Mouse (Mus musculus): ENCODE measurements around the gene Vmn1r54. TPM values are rescaled to one million over a fixed set of nuclear protein-coding genes. Genes with fewer than 3 reads are reported as not detected.

The Vmn1r54 gene
- total and polyA plus RNA-seq, 3 experiments: not detected

GRCm38 (mm10) chr6:90317510-90318258 lies 71.6 kb downstream of the Vmn1r54 start:
- H3K4me1 ChIP-seq (ENCODE audit: control insufficient read depth, insufficient read depth, low read length): no peaks in the 10 kb centered on the region
- TF ChIP-seq EP300 (IDR thresholded peaks at IDR 0.05; ENCODE audit: insufficient read depth, low read depth, low read length) (no peak), POLR2A (IDR thresholded peaks at IDR 0.05; ENCODE audit: insufficient read depth, low read depth, low read length) (no peak), CTCF (IDR thresholded peaks at IDR 0.05) (no peak)
- H3K79me2 ChIP-seq (replicated peaks; ENCODE audit: control insufficient read depth, insufficient read depth, low read length): no peaks in the 10 kb centered on the region
- H3K4me3 ChIP-seq: no peak overlapping the region
- WGBS: 70% methylated on average over 2 of the region's 2 CpGs
- no peaks in the 10 kb centered on the region for H3K27me3 ChIP-seq (ENCODE audit: control insufficient read depth, insufficient read depth, low read length)
- no peak for DNase-seq
- no peak overlapping the region for H3K27ac ChIP-seq
- no peaks in the 10 kb centered on the region for H3K36me3 ChIP-seq (ENCODE audit: control insufficient read depth, insufficient read depth, low read length)
- intact Hi-C loops (cut with DNase I): no loop called here
- H3K9ac ChIP-seq (ENCODE audit: low read depth, low read length): no peak overlapping the region

DNA sequence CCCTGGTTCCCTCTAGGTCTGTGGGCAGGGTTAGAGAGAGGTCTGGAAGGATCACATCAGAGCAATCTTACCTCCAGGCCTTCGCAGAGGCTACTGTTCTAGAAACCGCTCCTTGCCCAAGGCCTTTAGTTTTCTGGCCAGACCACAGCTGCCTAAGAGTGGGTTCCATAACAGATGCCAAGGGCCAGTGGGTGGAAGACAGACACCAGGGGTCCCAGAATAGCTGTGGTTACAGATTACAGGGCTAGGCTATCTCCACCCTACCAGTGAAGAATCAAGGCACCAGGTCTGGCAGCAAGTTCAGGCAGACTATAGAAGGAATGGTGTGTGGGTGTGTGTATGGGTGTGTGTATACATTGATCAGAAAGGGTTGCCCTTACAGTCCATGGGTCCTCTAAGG lies 72.9 kb downstream of the Vmn1r54 start:
- 86% methylated on average over 2 of the region's 2 CpGs for WGBS
- no peaks in the 10 kb centered on the region for H3K27me3 ChIP-seq (ENCODE audit: control insufficient read depth, insufficient read depth, low read length)
- no peaks in the 10 kb centered on the region for H3K4me1 ChIP-seq (ENCODE audit: control insufficient read depth, insufficient read depth, low read length)
- TF ChIP-seq POLR2A (IDR thresholded peaks at IDR 0.05; ENCODE audit: insufficient read depth, low read depth, low read length) (no peak), EP300 (IDR thresholded peaks at IDR 0.05; ENCODE audit: insufficient read depth, low read depth, low read length) (no peak), CTCF (IDR thresholded peaks at IDR 0.05) (no peak)
- H3K9ac ChIP-seq (ENCODE audit: low read depth, low read length): no peak overlapping the region
- H3K27ac ChIP-seq: no peak overlapping the region
- no peak overlapping the region for H3K4me3 ChIP-seq
- no peak for DNase-seq
- intact Hi-C loops (cut with DNase I): no loop called here
- no peaks in the 10 kb centered on the region for H3K36me3 ChIP-seq (ENCODE audit: control insufficient read depth, insufficient read depth, low read length)
- no peaks in the 10 kb centered on the region for H3K79me2 ChIP-seq (replicated peaks; ENCODE audit: control insufficient read depth, insufficient read depth, low read length)

DNA sequence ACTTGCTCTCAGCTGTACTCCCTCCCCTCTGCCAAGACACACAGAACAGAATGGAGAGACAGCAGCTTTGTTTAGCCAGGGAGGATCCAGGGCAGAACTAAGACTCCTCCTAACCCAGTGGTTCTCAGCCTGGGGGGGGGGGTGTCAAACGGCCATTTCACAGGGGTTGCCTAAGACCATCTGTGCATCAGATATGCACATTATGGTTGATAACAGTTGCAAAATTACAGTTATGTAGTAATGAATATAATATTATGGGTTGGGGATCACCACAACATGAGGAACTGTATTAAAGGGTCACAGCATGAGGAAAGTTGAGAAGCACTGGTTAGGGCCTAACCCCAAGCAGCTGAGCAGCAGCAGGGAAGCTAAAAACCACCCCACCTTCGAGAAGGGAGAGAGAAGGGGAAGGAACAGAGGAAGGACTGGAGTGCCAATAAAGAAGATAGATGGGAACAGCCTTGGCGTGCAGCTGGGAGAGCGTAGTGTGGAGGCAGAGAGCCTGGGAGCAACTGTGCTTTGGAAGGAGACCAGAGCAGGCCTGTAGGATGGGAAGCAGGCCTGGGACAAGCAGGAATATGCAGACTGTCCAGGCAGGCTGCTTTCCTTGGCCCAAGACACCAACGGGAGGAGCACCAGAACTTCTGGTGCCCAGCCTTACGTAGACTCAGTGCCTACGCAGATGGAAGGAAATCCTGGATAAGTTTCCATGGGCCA lies 73.5 kb downstream of the Vmn1r54 start:
- no peak overlapping the region for H3K4me3 ChIP-seq
- H3K4me1 ChIP-seq (ENCODE audit: control insufficient read depth, insufficient read depth, low read length): no peaks in the 10 kb centered on the region
- no peak overlapping the region for H3K27ac ChIP-seq
- no peaks in the 10 kb centered on the region for H3K79me2 ChIP-seq (replicated peaks; ENCODE audit: control insufficient read depth, insufficient read depth, low read length)
- TF ChIP-seq EP300 (IDR thresholded peaks at IDR 0.05; ENCODE audit: insufficient read depth, low read depth, low read length): no peak
- TF ChIP-seq CTCF (IDR thresholded peaks at IDR 0.05): no peak
- no peak for TF ChIP-seq POLR2A (IDR thresholded peaks at IDR 0.05; ENCODE audit: insufficient read depth, low read depth, low read length)
- intact Hi-C loops (cut with DNase I): loop anchor here (10.0 kb wide), 1 partner anchor 635 kb away; no protein-coding TSS in a partner anchor
- peak; percentile 35 to 37 for DNase-seq
- H3K27me3 ChIP-seq (ENCODE audit: control insufficient read depth, insufficient read depth, low read length): no peaks in the 10 kb centered on the region
- H3K9ac ChIP-seq (ENCODE audit: low read depth, low read length): no peak overlapping the region
- 59% methylated on average over 7 of the region's 7 CpGs for WGBS
- no peaks in the 10 kb centered on the region for H3K36me3 ChIP-seq (ENCODE audit: control insufficient read depth, insufficient read depth, low read length)

DNA sequence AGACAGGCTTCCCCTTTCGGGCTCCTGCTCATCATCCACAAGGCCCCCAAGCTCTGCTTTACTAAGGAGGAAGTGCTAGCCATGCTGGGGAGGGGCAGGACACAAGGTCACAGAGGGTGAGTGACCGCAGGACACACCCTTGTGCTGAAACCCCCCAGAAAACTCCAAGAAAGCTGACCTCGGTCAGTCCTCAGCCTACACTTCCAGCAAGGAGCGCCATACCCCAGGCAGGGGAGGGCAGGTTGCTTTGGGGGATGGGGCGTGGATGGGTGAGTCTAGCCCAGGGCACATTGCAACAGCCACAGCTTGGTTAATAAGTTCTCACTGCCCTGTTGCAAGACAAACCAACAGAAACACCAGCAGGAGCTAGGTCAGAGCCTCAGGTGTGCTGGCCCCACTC lies 74.3 kb downstream of the Vmn1r54 start:
- H3K79me2 ChIP-seq (replicated peaks; ENCODE audit: control insufficient read depth, insufficient read depth, low read length): no peaks in the 10 kb centered on the region
- no peaks in the 10 kb centered on the region for H3K4me1 ChIP-seq (ENCODE audit: control insufficient read depth, insufficient read depth, low read length)
- no peak overlapping the region for H3K27ac ChIP-seq
- no peaks in the 10 kb centered on the region for H3K36me3 ChIP-seq (ENCODE audit: control insufficient read depth, insufficient read depth, low read length)
- no peaks in the 10 kb centered on the region for H3K27me3 ChIP-seq (ENCODE audit: control insufficient read depth, insufficient read depth, low read length)
- intact Hi-C loops (cut with DNase I): loop anchor here (10.0 kb wide), 1 partner anchor 636 kb away; no protein-coding TSS in a partner anchor
- H3K9ac ChIP-seq (ENCODE audit: low read depth, low read length): no peak overlapping the region
- DNase-seq: no peak
- TF ChIP-seq CTCF (IDR thresholded peaks at IDR 0.05): no peak
- WGBS: 83% methylated on average over 5 of the region's 5 CpGs
- no peak overlapping the region for H3K4me3 ChIP-seq

Other genes starting within 250 kb of the Vmn1r54 start
- not detected for gene Vmn1r47, start 230.2 kb upstream of the Vmn1r54 start, total RNA-seq (2021)
- not detected in 2 replicates for gene Vmn1r47, start 230.2 kb upstream of the Vmn1r54 start, polyA plus RNA-seq (2012; rRNA removed)
- gene Vmn1r48, start 209.5 kb upstream of the Vmn1r54 start, total RNA-seq (2021): not detected
- gene Vmn1r48, start 209.5 kb upstream of the Vmn1r54 start, polyA plus RNA-seq (2012; rRNA removed): not detected in 2 replicates
- gene Vmn1r49, start 167.8 kb upstream of the Vmn1r54 start, total RNA-seq (2021): not detected
- not detected in 2 replicates for gene Vmn1r49, start 167.8 kb upstream of the Vmn1r54 start, polyA plus RNA-seq (2012; rRNA removed)
- gene Vmn1r50, start 144.9 kb upstream of the Vmn1r54 start, total RNA-seq (2021): not detected
- not detected in 2 replicates for gene Vmn1r50, start 144.9 kb upstream of the Vmn1r54 start, polyA plus RNA-seq (2012; rRNA removed)
- gene Vmn1r51, start 123.7 kb upstream of the Vmn1r54 start, total RNA-seq (2021): not detected
- gene Vmn1r51, start 123.7 kb upstream of the Vmn1r54 start, polyA plus RNA-seq (2012; rRNA removed): not detected in 2 replicates
- gene Vmn1r52, start 71.5 kb upstream of the Vmn1r54 start, total RNA-seq (2021): not detected
- gene Vmn1r52, start 71.5 kb upstream of the Vmn1r54 start, polyA plus RNA-seq (2012; rRNA removed): not detected in 2 replicates
- not detected for gene V1ra8, start 43.5 kb upstream of the Vmn1r54 start, total RNA-seq (2021)
- gene V1ra8, start 43.5 kb upstream of the Vmn1r54 start, polyA plus RNA-seq (2012; rRNA removed): not detected in 2 replicates
- not detected for gene Vmn1r53, start 21.9 kb upstream of the Vmn1r54 start, total RNA-seq (2021)
- gene Vmn1r53, start 21.9 kb upstream of the Vmn1r54 start, polyA plus RNA-seq (2012; rRNA removed): not detected in 2 replicates
- not detected for gene BC048671, start 54.9 kb downstream of the Vmn1r54 start, total RNA-seq (2021)
- 0.26 and 0.27 TPM in 2 replicates for gene BC048671, start 54.9 kb downstream of the Vmn1r54 start, polyA plus RNA-seq (2012; rRNA removed)
- not detected for gene Chst13, start 78.9 kb downstream of the Vmn1r54 start, total RNA-seq (2021)
- 0.12 TPM in 1 of 2 replicates, not detected in the other for gene Chst13, start 78.9 kb downstream of the Vmn1r54 start, polyA plus RNA-seq (2012; rRNA removed)
- gene Uroc1, start 87.0 kb downstream of the Vmn1r54 start, total RNA-seq (2021): not detected
- gene Uroc1, start 87.0 kb downstream of the Vmn1r54 start, polyA plus RNA-seq (2012; rRNA removed): 0.12 TPM in 1 of 2 replicates, not detected in the other
- 10 to 100 TPM; 12.6 to 14.6 TPM for gene Zxdc, start 123.2 kb downstream of the Vmn1r54 start, total RNA-seq (2021)
- 8.4 and 10.8 TPM in 2 replicates for gene Zxdc, start 123.2 kb downstream of the Vmn1r54 start, polyA plus RNA-seq (2012; rRNA removed)
- gene Cfap100, start 182.5 kb downstream of the Vmn1r54 start, total RNA-seq (2021): under 1 TPM; 0.16 to 0.18 TPM
- gene Cfap100, start 182.5 kb downstream of the Vmn1r54 start, polyA plus RNA-seq (2012; rRNA removed): 0.44 and 0.80 TPM in 2 replicates
- gene Klf15, start 216.3 kb downstream of the Vmn1r54 start, total RNA-seq (2021): 10 to 100 TPM; 64.7 to 67.4 TPM
- 54.7 and 60.2 TPM in 2 replicates for gene Klf15, start 216.3 kb downstream of the Vmn1r54 start, polyA plus RNA-seq (2012; rRNA removed)
- gene Aldh1l1, start 240.1 kb downstream of the Vmn1r54 start, total RNA-seq (2021): 1 to 10 TPM; 2.5 to 3.7 TPM
- 3.2 and 7.5 TPM in 2 replicates for gene Aldh1l1, start 240.1 kb downstream of the Vmn1r54 start, polyA plus RNA-seq (2012; rRNA removed)

Data from heart, adult 2 months (tissue).